Mouse (Mus musculus) liver, adult 2 months (tissue): ENCODE results near the gene Car14.

Source experiments
- CTCF ChIP-seq: fragments of 200-500 bp; IDR thresholded peaks from 2 replicates; pipeline ENCODE4 v1.5.1; 2011; ENCODE audit warnings: low read depth, low read length, control low read depth
- POLR2A ChIP-seq: fragments of 200-500 bp; IDR thresholded peaks from 2 replicates; pipeline ENCODE4 v1.6.1; 2011; ENCODE audit warnings: low read length, control low read depth; ENCODE audit not compliant: insufficient read depth; ENCODE audit errors: extremely low read depth

DNA sequence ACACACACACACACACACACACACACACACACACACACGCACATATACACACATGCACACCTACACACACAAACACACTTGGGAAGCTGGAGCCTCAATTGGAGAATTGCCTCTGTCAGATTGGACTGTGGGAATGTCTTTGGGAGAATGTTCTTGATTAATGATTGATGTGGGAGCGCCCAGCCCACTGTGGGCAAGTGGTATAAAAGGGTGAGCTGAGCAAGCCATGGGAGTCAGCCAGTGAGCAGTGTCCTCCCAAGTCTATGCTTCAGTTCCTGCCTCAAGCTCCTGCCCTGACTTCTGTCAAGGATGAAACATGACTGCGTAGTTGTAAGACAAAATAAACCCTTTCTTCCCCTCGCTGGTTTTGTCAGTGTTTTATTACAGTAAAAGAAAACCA is 16.9 kb downstream of the Car14 start:
- 0 out of 2 replicates have a peak, but pooled peaks have one; percentile 9 for TF ChIP-seq POLR2A
- TF ChIP-seq CTCF: no peak
